Mouse (Mus musculus) ES-E14 (cell line): ENCODE measurements around the gene Spock3. TPM values are rescaled to one million over a fixed set of nuclear protein-coding genes. Genes with fewer than 3 reads are reported as not detected.
"Not testable (repeated sequence)": the region's sequence is repeated elsewhere in the genome, so short reads cannot be mapped to it uniquely, and the experiment has no call there.

ENCODE experiments used
- DNase-seq: peaks from one replicate; pipeline ENCODE4 v3.0.0-alpha.2; 2013; ENCODE audit warnings: low read depth, low spot score
- H3K27ac ChIP-seq: 2 replicates; pipeline ENCODE4 v1.5.1; 2012; ENCODE audit warnings: low read depth, mild to moderate bottlenecking, low read length, moderate library complexity, mixed read lengths; ENCODE audit not compliant: poor library complexity, insufficient read depth, severe bottlenecking
- H3K36me3 ChIP-seq: 2 replicates; pipeline ENCODE4 v1.6.1; 2012; ENCODE audit warnings: mild to moderate bottlenecking, low read length, moderate library complexity, mixed read lengths; ENCODE audit not compliant: control insufficient read depth, poor library complexity, insufficient read depth, severe bottlenecking
- H3K4me1 ChIP-seq, 2 experiments: fragments of 150-350 bp in 1 of 2; sonication (generic) in 1 of 2; 2 replicates each; pipeline ENCODE4 v1.6.1; 2012; ENCODE audit warnings: low read length in 2 of 2, mild to moderate bottlenecking in 1 of 2, mixed read lengths in 1 of 2; ENCODE audit not compliant: control insufficient read depth in 2 of 2, insufficient read depth in 2 of 2, poor library complexity in 1 of 2
- H3K4me3 ChIP-seq, 2 experiments: fragments of 150-350 bp in 1 of 2; sonication (generic) in 1 of 2; 2 replicates each; pipeline ENCODE4 v1.5.1; 2012; ENCODE audit warnings: low read length in 2 of 2, low read depth in 1 of 2, mild to moderate bottlenecking in 1 of 2, mixed read lengths in 1 of 2; ENCODE audit not compliant: insufficient read depth in 1 of 2, poor library complexity in 1 of 2, severe bottlenecking in 1 of 2
- H3K9ac ChIP-seq: 2 replicates; pipeline ENCODE4 v1.6.1; 2012; ENCODE audit warnings: low read depth, mild to moderate bottlenecking, low read length, mixed read lengths; ENCODE audit not compliant: poor library complexity, insufficient read depth, severe bottlenecking
- H3K9me3 ChIP-seq: fragments of 150-350 bp; sonication (generic); 2 replicates; pipeline ENCODE4 v1.6.1; 2012; ENCODE audit warnings: low read depth, mild to moderate bottlenecking, low read length; ENCODE audit not compliant: control insufficient read depth, insufficient read depth
- CHD2 ChIP-seq: IDR thresholded peaks from 2 replicates; pipeline ENCODE4 v1.6.1; 2014; ENCODE audit warnings: mild to moderate bottlenecking, low read depth, low read length, inconsistent platforms
- HCFC1 ChIP-seq: IDR thresholded peaks from 2 replicates; pipeline ENCODE4 v1.6.1; 2012; ENCODE audit warnings: low read length, inconsistent platforms, borderline replicate concordance; ENCODE audit not compliant: insufficient read depth
- MAFK ChIP-seq: IDR thresholded peaks from 2 replicates; pipeline ENCODE4 v1.6.1; 2014; ENCODE audit warnings: mild to moderate bottlenecking, low read depth, low read length, inconsistent platforms; ENCODE audit not compliant: insufficient read depth
- ZC3H11A ChIP-seq: IDR thresholded peaks from 2 replicates; pipeline ENCODE4 v1.6.1; 2012; ENCODE audit warnings: low read depth, mild to moderate bottlenecking, inconsistent platforms, low read length, borderline replicate concordance
- ZNF384 ChIP-seq: IDR thresholded peaks from 2 replicates; pipeline ENCODE4 v1.6.1; 2012; ENCODE audit warnings: low read depth, low read length, inconsistent platforms
- in situ Hi-C, 2 experiments: fragments of 600-800 bp; cut with MboI; formaldehyde crosslinking; loops; one replicate each; pipeline ENCODE4 v1.15.1; 2025; ENCODE audit warnings: low sequenced_read_pairs in 2 of 2, inconsistent platforms in 1 of 2; ENCODE audit not compliant: unreplicated experiment in 2 of 2
- total RNA-seq: library from RNA; depleted of rRNA; stranded (reverse); fragments of 300-350 nt; gene quantifications from 2 replicates; pipeline ENCODE4 v1.2.3, GENCODE M21; 2012

Spock3 gene
- total RNA-seq, 1 experiment, result 0.27 TPM

GRCm38 (mm10) chr8:63120508-63120907 is 169.7 kb downstream of the Spock3 start:
- no peak overlapping the region for H3K4me3 ChIP-seq
- no peaks in the 10 kb centered on the region for H3K4me1 ChIP-seq
- no peak for TF ChIP-seq CHD2
- TF ChIP-seq HCFC1, result no peak
- TF ChIP-seq MAFK, result no peak
- no peak for TF ChIP-seq ZC3H11A
- no peak for TF ChIP-seq ZNF384
- in situ Hi-C loops, result no loop called here
- H3K9ac ChIP-seq, result no peak overlapping the region
- DNase-seq, result no peak
- no peaks in the 10 kb centered on the region for H3K9me3 ChIP-seq
- no peaks in the 10 kb centered on the region for H3K36me3 ChIP-seq
- no peak overlapping the region for H3K27ac ChIP-seq

DNA sequence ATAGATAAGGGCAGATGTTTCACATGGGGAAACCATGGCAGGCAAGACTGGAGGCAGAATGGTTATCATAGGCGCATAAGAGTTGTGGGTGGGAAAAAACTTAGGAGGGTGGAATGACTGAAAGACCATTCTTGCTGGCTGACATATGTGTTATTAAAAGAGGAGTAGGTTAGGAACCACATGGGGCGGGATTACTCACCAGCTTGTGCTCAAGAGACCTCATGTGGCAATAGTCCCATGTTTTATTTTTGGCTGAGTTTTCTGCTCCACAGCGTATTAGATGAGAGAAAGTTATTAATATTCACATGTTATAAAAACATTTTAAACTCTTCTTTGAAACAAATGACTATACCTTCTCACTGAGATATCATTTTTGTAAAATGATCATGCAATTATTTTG is 184.6 kb downstream of the Spock3 start:
- Histone ChIP-seq H3K4me1 (no peaks in the 10 kb centered on the region), H3K36me3 (no peaks in the 10 kb centered on the region), H3K9ac (no peak overlapping the region), H3K9me3 (no peaks in the 10 kb centered on the region), H3K27ac (no peak overlapping the region), H3K4me3 (no peak overlapping the region)
- no peak for TF ChIP-seq ZNF384
- TF ChIP-seq CHD2, result no peak
- TF ChIP-seq MAFK, result no peak
- TF ChIP-seq HCFC1, result no peak
- no peak for TF ChIP-seq ZC3H11A
- in situ Hi-C loops, result no loop called here
- DNase-seq, result no peak

- DNase-seq, in situ Hi-C loops, H3K4me1 ChIP-seq, H3K27ac ChIP-seq, H3K4me3 ChIP-seq, H3K36me3 ChIP-seq, H3K9me3 ChIP-seq, H3K9ac ChIP-seq: not testable (repeated sequence)
These were observed 213.1 kb downstream of the Spock3 start for GRCm38 (mm10) chr8:63163861-63164260.

DNA sequence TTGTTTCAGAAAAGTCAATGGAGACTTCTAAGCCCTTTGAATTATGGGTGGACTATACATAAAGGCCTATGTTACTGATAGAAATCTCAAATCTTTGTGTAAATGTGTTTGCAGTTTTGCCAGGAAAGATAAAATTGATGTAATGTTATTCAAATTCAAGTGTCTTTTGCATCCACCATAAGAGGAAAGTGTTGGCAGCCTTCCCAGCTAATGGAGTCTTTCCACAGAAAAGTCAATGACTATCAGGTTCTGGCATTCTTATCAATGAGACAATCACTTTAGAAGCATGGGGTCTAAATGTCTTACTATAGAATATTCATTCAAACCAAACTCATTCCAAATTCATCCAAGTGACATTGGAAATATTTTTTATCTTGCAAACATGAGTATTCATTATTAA is 214.5 kb downstream of the Spock3 start:
- TF ChIP-seq ZC3H11A (no peak), MAFK (no peak), ZNF384 (no peak), HCFC1 (no peak), CHD2 (no peak)
- Histone ChIP-seq H3K36me3 (no peaks in the 10 kb centered on the region), H3K27ac (no peak overlapping the region), H3K4me1 (0 out of 4 replicates have a peak, but pooled peaks cover 0 to 2% of the 10 kb centered on the region in 2 experiments), H3K9ac (no peak overlapping the region), H3K9me3 (no peaks in the 10 kb centered on the region), H3K4me3 (no peak overlapping the region)
- no peak for DNase-seq
- in situ Hi-C loops, result no loop called here

DNA sequence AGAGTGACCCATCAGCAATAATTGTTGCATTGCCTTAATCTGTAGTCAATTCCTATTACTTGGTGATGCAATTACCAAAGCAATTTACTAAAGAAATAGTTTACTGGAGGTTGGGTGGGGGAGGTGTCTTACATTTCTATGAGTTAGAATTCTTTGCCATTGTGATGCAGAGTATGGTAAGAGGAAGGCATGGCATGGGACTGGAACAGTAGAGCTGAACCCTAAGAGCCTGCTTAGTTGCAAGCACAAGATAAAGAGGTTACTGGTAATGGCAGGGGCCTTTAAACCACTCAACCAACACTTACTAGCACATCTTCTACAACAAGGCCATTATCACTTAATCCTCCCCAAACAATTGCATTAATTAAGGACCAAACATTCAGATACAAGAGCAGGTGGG is 219.1 kb downstream of the Spock3 start:
- H3K9ac ChIP-seq, result no peak overlapping the region
- no peak overlapping the region for H3K27ac ChIP-seq
- H3K36me3 ChIP-seq, result no peaks in the 10 kb centered on the region
- in situ Hi-C loops, result no loop called here
- no peak overlapping the region for H3K4me3 ChIP-seq
- 0 out of 4 replicates have a peak, but pooled peaks cover 0 to 2% of the 10 kb centered on the region in 2 experiments for H3K4me1 ChIP-seq
- H3K9me3 ChIP-seq, result no peaks in the 10 kb centered on the region
- DNase-seq, result no peak
- TF ChIP-seq MAFK, result no peak
- no peak for TF ChIP-seq ZC3H11A
- TF ChIP-seq CHD2, result no peak
- TF ChIP-seq HCFC1, result no peak
- TF ChIP-seq ZNF384, result no peak
